Mouse (Mus musculus) left cerebral cortex, postnatal 14 days (tissue): ENCODE measurements around the gene Gpr34. TPM values are rescaled to one million over a fixed set of nuclear protein-coding genes. Genes with fewer than 3 reads are reported as not detected.

Experiments
- DNase-seq, 2 experiments: peaks; one replicate each; pipeline ENCODE4 v3.0.0; 2021 to 2022; ENCODE audit warnings: low spot score in 2 of 2, mixed read lengths in 1 of 2
- intact Hi-C: fragments of 180-260 bp; cut with DNase I; formaldehyde crosslinking; loops from one replicate; pipeline ENCODE4 v1.15.1; 2025
- microRNA-seq, 2 experiments: library from miRNA; unstranded; fragments of <30 nt; microRNA quantifications; one replicate each; pipeline ENCODE4 v1.2.0; 2022
- total RNA-seq, 2 experiments: library from RNA; stranded (reverse); gene quantifications; 2 replicates each; pipeline ENCODE4 v1.2.3; 2021

The Gpr34 gene
- total RNA-seq, 2 experiments from 2014 or later: 12.4 to 15.3 TPM

- intact Hi-C loops: loop anchor here (5.0 kb wide), 1 partner anchor 192 kb away; the partner anchor contains the start of gene Nyx
- DNase-seq: no peak
Measured at GRCm38 (mm10) chrX:13659201-13659890, 27.5 kb downstream of the Gpr34 start.

- intact Hi-C loops: no loop called here
Measured at GRCm38 (mm10) chrX:13661063-13661462, 29.2 kb downstream of the Gpr34 start, which contains the start of gene Gpr82. Gene Gpr82, plus strand, starts transcription at chrX:13661363.

GRCm38 (mm10) chrX:13668867-13669266 lies 37.0 kb downstream of the Gpr34 start:
- intact Hi-C loops: no loop called here
- no peak for DNase-seq

More at GRCm38 (mm10) chrX:13661063-13661462, 29.2 kb downstream of the Gpr34 start, which contains the start of gene Gpr82:
- DNase-seq: no peak

GRCm38 (mm10) chrX:13670342-13670741 lies 38.5 kb downstream of the Gpr34 start:
- no peak for DNase-seq
- intact Hi-C loops: no loop called here

GRCm38 (mm10) chrX:13673001-13673400 lies 41.1 kb downstream of the Gpr34 start:
- intact Hi-C loops: no loop called here
- DNase-seq: no peak

GRCm38 (mm10) chrX:13681748-13682147 lies 49.9 kb downstream of the Gpr34 start:
- intact Hi-C loops: no loop called here
- no peak for DNase-seq

- DNase-seq: no peak
- intact Hi-C loops: no loop called here
Measured at GRCm38 (mm10) chrX:13686589-13686988, 54.7 kb downstream of the Gpr34 start.

GRCm38 (mm10) chrX:13688356-13688755 lies 56.5 kb downstream of the Gpr34 start:
- DNase-seq: peak; percentile 19 to 34
- intact Hi-C loops: no loop called here

Small RNA genes lying within 50 kb of the gene (microRNA-seq; reads per million reads assigned to microRNA genes)
- 0 reads per million in 2 experiments for gene Gm25246

Other genes starting within 250 kb of the Gpr34 start
- under 1 TPM; 0.36 to 0.68 TPM for gene Nyx, start 166.0 kb upstream of the Gpr34 start, total RNA-seq
- gene Gpr82, start 29.3 kb downstream of the Gpr34 start, total RNA-seq: not detected
- gene Cask, start 219.3 kb downstream of the Gpr34 start, total RNA-seq: 100 to 1,000 TPM; 134 to 140 TPM